Mouse (Mus musculus): Measurements from ENCODE around the gene Gm6217.
A peak's percentile ranks its signal among the peaks of the same experiment; 100 is the strongest.
"Not testable (repeated sequence)": the region's sequence is repeated elsewhere in the genome, so short reads cannot be mapped to it uniquely, and the experiment has no call there.

Gm6217 gene

DNA sequence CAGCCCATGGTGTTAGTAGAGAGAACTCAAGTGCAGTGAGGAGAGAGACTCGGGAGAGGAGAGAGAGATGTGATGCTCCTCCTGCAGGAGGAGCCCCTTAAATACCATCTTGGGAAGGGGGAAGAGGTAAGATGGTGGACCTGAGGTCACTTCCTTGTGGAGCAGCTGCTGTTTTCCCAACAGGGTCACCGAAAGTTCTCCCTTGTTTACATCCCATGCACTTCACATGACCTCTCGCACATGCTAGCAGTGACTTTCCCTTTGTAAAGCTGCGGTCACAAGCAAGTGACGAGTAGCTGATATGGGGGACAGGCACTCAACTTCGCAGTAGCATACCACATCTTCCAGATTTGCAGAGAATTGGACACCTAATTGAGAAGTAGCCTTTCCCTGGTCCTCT is at the start of gene Gm6217:
Gene Gm6217, minus strand, starts transcription at position 74 of the 400 bp plus-strand sequence.
- not testable (repeated sequence) for DNase-seq

DNA sequence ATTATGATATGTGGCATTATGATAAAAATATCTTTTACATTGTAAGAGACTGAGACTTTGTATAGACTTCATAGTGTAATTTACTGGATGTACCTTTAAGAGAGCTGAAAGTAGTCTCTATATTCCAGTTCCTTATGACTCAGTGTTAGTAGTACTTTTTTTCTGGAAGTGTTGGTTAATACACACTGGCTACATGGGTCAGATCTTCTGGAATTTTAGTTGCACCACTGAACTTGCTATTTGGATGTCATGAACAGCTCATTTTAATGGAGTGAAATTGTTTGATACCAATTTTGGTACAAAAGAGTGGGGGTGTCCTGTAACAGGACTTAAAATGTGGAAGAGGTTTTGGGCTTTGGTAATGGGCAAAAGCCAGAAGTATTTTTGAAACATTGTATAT is 46.6 kb upstream of the Gm6217 start:
- no peak for DNase-seq

DNA sequence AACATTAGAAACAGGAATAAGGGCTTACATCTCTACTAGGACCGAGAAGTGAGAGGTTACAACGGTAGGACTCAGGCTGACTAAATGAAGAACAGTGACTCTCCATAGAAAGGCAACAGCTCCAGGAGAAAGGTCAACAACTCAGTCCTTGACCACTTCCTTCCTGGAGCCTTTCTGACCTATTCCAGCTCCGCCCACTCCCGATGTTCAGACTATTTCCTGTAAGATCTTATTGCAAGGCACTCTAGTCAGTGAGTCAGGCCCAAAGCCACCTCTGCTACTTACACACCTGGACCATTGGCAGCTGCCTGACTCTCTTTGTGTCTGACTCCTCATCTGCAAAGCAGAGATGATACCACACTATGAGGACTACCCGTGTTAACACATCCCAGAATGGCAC is 44.6 kb upstream of the Gm6217 start:
- peak; percentile 12 for DNase-seq

GRCm38 (mm10) chr1:82974342-82974741 is 43.1 kb upstream of the Gm6217 start:
- no peak for DNase-seq

DNA sequence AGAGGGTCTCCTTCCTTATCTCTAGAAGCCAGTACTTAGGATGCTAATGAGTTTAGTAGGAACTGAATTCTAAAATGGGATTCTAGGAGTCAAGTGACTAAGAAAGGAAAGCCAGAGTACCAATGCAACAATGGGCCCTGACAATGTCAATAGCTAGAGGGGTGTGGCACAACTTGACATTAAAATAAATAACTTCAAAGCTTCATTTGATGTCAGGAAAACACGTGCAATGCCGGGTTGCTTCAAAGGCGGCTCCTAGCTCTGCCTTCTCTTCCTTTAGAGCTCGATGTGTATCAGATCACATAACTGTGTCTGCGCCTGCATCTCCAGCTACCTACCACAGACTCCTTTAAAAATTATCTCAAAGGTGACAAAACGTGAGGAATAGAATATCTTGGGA is 42.7 kb upstream of the Gm6217 start:
- DNase-seq = peak; percentile 44

DNA sequence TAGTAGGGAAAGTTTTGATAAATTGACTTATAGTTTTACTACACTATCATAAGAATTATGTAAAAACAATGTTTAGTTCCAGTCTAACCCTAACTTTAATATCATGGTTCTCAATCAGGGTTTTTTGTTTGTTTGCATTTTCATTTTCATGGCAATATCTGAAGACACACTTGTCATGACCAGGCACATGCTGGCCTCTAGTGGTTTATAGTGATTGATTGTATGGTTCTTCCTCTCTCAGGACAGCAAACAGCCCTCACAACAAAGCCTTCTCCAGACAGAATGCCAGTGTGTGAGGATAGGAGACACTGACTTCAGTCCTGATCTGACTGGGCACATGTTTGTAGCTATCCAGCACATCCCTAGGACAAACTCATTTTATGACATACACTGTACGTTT is 42.0 kb upstream of the Gm6217 start:
- DNase-seq = no peak

DNA sequence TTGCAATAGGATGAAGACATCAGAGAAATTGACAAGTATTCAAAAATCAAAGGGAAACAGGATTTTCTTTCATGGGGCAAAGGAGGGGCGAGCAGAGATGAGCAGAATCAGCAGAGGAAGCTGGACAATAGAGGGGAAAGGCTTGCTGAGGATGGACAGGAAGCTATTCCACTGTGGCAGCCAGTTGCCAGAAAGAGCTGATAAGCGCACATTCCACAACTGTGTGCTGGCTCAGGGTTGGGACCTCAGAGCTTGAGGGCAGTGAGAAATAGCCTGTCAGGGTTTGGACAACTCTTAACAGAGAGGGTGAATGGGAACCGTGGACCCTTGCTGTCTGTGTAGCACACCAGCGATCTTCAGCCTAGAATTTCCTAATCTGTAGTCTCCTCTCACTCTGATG is 40.8 kb upstream of the Gm6217 start:
- DNase-seq = no peak

GRCm38 (mm10) chr1:82966413-82966812 is 35.2 kb upstream of the Gm6217 start:
- no peak for DNase-seq

- DNase-seq = no peak
These were observed 28.7 kb upstream of the Gm6217 start, which contains the start of gene Gm47955 for GRCm38 (mm10) chr1:82959870-82960385. Gm47955 (plus strand) TSS chr1:82960286.

DNA sequence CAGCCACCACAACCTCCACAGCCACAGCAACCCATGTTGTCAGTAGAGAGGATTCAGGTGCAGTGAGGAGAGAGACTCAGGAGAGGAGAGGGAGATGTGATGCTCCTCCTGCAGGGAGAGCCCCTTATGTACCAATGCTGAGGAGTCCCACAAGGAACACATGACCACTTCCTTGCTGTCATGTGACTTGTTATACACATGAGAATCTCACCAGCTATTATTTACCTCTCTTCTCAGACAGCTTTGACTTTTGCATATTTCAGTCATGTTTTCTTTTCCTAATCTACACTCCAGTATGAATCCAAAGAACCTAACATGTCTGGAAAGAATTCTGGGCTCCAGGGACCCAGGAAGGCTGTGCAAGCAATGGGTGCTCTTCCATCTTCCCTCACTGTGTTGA is 24.7 kb upstream of the Gm6217 start, which contains the start of gene Gm7544:
Gene Gm7544, minus strand, starts transcription at position 101 of the 400 bp plus-strand sequence.
- DNase-seq = not testable (repeated sequence)

GRCm38 (mm10) chr1:82948601-82949000 is 17.4 kb upstream of the Gm6217 start:
- no peak for DNase-seq

- peak; percentile 6 for DNase-seq
These were observed 14.8 kb upstream of the Gm6217 start for GRCm38 (mm10) chr1:82946029-82946428.

DNA sequence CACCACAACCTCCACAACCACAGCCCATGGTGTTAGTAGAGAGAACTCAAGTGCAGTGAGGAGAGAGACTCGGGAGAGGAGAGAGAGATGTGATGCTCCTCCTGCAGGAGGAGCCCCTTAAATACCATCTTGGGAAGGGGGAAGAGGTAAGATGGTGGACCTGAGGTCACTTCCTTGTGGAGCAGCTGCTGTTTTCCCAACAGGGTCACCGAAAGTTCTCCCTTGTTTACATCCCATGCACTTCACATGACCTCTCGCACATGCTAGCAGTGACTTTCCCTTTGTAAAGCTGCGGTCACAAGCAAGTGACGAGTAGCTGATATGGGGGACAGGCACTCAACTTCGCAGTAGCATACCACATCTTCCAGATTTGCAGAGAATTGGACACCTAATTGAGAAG is 12.1 kb upstream of the Gm6217 start, which contains the start of gene A030003K21Rik:
Gene A030003K21Rik, minus strand, starts transcription at position 94 of the 400 bp plus-strand sequence.
- not testable (repeated sequence) for DNase-seq

DNA sequence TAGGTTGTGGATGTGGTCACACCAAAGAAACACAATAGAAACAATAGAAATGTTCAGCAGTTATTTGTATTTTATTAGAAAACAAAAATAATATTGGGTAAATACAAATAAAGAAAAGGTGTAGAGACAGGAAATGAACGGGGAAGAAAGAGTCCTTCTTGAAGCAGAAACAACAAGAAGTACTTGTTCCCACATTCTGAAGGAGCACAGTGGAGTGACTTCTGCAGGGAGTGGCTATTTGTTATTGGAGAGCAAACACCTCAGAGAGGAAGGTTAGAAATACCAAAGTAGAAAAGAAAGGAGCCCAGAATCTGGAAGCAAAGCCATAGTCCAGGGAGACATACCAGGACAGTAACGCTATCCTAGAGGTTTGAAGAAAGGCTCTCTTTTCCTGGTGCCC is 11.3 kb upstream of the Gm6217 start:
- not testable (repeated sequence) for DNase-seq

GRCm38 (mm10) chr1:82938666-82939065 is 7.5 kb upstream of the Gm6217 start:
- no peak for DNase-seq

DNA sequence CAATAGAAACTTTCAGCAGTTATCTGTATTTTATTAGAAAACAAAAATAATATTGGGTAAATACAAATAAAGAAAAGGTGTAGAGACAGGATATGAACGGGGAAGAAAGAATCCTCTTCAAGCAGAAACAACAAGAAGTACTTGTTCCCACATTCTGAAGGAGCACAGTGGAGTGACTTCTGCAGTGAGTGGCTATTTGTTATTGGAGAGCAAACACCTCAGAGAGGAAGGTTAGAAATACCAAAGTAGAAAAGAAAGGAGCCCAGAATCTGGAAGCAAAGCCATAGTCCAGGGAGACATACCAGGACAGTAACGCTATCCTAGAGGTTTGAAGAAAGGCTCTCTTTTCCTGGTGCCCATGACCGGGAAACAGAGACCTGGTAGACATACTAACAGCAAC is 641 bp downstream of the Gm6217 start:
- DNase-seq = not testable (repeated sequence)

DNA sequence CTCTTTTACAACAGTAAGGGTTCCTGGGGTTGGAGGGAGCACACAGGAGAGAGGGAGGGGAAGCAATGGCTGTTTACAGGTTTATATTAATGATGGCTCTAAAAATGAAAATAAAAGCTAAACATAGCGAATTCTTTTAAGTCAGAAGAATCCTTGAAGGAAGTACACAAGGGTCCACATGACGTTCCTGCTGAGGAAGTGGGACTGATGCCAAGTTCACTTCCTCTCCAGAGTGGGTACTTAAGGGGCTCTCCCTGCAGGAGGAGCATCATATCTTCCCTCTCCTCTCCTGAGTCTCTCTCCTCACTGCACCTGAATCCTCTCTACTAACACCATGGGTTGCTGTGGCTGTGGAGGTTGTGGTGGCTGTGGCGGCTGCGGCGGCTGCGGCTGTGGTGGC is 6.5 kb downstream of the Gm6217 start, which contains the start of gene A030014E15Rik:
Gene A030014E15Rik, plus strand, starts transcription at position 268 of the 400 bp plus-strand sequence.
- no peak for DNase-seq

DNA sequence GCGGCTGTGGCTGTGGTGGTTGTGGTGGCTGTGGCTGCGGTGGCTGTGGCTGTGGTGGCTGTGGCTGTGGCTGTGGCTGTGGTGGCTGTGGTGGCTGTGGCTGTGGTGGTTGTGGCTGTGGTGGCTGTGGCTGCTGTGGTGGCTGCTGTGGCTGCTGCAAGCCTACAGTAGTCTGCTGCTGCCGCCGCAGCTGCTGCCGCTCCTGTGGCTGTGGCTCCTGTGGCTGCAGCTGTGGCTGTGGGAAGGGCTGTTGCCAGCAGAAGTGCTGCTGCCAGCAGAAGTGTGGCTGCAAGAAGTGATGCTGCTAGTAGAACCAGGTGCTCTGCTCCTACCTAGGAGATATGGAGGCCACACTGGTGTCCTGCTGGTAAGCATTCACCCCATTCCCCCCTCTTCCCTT is 17.8 kb downstream of the Gm6217 start:
- DNase-seq = not testable (repeated sequence)

GRCm38 (mm10) chr1:82913025-82913424 is 18.2 kb downstream of the Gm6217 start, which contains the start of gene A030005L19Rik:
A030005L19Rik (plus strand) TSS chr1:82913325.
- no peak for DNase-seq

- DNase-seq = no peak
These were observed 25.3 kb downstream of the Gm6217 start for GRCm38 (mm10) chr1:82905886-82906285.

DNA sequence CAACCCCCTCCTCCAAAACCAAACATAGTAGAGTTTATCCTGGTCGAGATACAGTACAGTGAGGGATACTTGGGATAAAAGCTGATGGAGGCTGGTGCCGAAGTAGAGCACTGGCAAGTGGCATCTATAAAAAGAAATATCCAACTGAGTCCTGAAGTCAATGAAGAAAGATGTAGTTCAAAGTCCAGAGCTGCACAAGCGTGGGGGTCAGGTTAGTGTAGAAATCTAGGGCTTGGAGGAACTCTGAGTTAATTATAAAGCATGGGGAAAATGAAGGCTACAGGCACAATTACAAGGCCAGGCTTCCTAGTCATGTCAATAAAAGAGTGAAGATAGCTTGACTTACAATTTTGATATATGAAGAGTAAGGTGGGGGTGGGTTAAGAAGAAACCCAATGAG is 30.0 kb downstream of the Gm6217 start:
- DNase-seq = no peak

- peak; percentile 46 for DNase-seq
These were observed 30.6 kb downstream of the Gm6217 start for GRCm38 (mm10) chr1:82900567-82900966.

GRCm38 (mm10) chr1:82893269-82893668 is 37.9 kb downstream of the Gm6217 start:
- DNase-seq = no peak

All from thymus, postnatal 14 days (tissue).